Mouse (Mus musculus) heart, embryonic 16.5 days (tissue): ENCODE measurements at regions not wholly inside any gene's neighbourhood (a gene's known extent, or its start where the extent isn't known, plus 50 kb on each side); places are given as distances from the start of the nearest gene placed in this dataset.
A peak's percentile ranks its signal among the peaks of the same experiment; 100 is the strongest.
"Not testable (repeated sequence)": the region's sequence is repeated elsewhere in the genome, so short reads cannot be mapped to it uniquely, and the experiment has no call there.

Source experiments
- ATAC-seq: fragments of 200-750 bp; cut with Nextera tagmentation; replicated peaks from 2 replicates; pipeline ENCODE4 v1.8.0; 2017; ENCODE audit warnings: moderate number of reproducible peaks; ENCODE audit not compliant: insufficient read depth, low FRiP score; ENCODE audit errors: extremely low read depth
- H3K27ac ChIP-seq: fragments of 300-500 bp; sonication (generic); 2 replicates; pipeline ENCODE4 v1.5.1; 2014; ENCODE audit warnings: mild to moderate bottlenecking, low read length, control low read depth, moderate library complexity
- H3K27me3 ChIP-seq: fragments of 300-500 bp; sonication (generic); 2 replicates; pipeline ENCODE4 v1.6.1; 2014; ENCODE audit warnings: low read length, mixed read lengths; ENCODE audit not compliant: control insufficient read depth, insufficient read depth
- H3K36me3 ChIP-seq: fragments of 300-500 bp; sonication (generic); 2 replicates; pipeline ENCODE4 v1.6.1; 2014; ENCODE audit not compliant: control insufficient read depth, insufficient read depth
- H3K4me1 ChIP-seq: fragments of 300-500 bp; sonication (generic); 2 replicates; pipeline ENCODE4 v1.6.1; 2014; ENCODE audit warnings: low read length, mixed read lengths; ENCODE audit not compliant: control insufficient read depth, insufficient read depth
- H3K4me2 ChIP-seq: fragments of 300-500 bp; sonication (generic); 2 replicates; pipeline ENCODE4 v1.6.1; 2014; ENCODE audit warnings: low read depth, mild to moderate bottlenecking, control low read depth, low read length
- H3K4me3 ChIP-seq: fragments of 300-500 bp; sonication (generic); 2 replicates; pipeline ENCODE4 v1.5.1; 2014; ENCODE audit warnings: mild to moderate bottlenecking, control low read depth, low read length
- H3K9ac ChIP-seq: fragments of 300-500 bp; sonication (generic); 2 replicates; pipeline ENCODE4 v1.6.1; 2014; ENCODE audit warnings: low read length, control low read depth
- H3K9me3 ChIP-seq: fragments of 300-500 bp; sonication (generic); replicated peaks from 2 replicates; pipeline ENCODE4 v1.6.1; 2016; ENCODE audit warnings: low read length; ENCODE audit not compliant: control insufficient read depth
- WGBS: fragments of 180-500 bp; shearing (Covaris S2); extraction: QIAGEN DNeasy Blood & Tissue Kit; methylation state at CpG from one replicate; pipeline ENCODE4 v1.1.7; 2014; 5-methylcytosine and 5-hydroxymethylcytosine counted together

DNA sequence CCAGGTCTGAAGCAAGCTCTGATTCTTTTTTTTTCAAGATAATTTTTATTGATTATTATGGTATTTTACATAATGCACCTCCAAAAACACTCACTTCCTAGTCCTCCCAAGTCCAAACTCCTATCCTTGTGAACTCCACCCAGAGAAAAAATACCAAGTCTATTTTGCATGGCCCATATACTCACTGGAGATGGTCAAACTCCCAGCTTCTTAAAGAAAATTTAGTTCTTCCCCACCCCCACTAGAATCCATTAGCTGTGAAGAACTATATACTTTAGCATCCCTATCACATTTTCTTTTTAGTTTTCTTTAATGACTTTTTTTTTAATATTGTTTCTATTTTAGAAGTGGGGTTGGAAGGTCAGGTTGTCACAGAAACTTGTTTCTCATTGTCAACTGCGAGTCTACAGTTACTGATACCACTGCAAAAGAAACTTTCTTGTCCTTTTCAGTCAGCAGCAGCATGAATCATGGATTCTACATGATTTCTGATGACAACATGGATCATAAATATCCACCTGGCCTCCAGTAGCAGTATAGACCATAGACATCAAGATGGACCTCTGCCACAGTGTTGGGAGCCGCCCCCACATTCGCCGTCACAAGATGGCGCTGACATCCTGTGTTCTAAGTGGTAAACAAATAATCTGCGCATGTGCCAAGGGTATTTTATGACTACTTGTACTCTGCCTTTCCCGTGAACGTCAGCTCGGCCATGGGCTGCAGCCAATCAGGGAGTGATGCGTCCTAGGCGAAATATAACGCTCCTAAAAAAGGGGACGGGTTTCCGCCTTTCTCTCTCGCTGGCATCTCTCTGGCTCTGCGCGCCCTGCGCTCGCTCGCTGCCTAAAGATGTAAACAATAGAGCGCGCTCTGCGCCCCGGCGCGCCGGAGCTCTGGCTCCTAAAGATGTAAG is 69.0 kb downstream of the Pgr15l start:
- ATAC-seq, H3K9me3 ChIP-seq: not testable (repeated sequence)
- H3K4me2 ChIP-seq: peak overlapping the region; percentile 34; the same call in 1 of the 2 replicates

DNA sequence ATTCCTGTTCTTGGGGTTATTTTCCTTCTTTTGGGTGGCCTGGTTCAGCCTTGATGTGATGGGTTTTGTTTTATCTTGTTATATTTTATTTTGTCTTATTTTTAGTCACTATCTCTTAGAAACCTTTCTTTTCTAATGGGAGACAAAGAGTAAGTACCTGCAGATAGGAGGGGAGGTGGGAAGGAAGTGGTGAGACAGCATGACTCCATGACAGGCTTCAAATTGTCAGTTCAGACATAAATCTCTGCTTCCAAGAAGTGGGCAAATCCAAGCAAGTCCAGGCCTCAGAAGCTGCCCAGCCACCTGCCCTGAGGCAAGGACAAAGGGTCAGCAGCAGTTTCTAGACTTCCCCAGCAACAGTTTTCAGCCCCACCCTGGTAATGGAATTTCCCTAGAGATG is 69.8 kb downstream of the Pgr15l start:
- Histone ChIP-seq H3K9ac (no peak overlapping the region), H3K36me3 (no peaks in the 10 kb centered on the region), H3K9me3 (no peaks in the 10 kb centered on the region), H3K27me3 (no peaks in the 10 kb centered on the region), H3K4me3 (peak overlapping the region; percentile 30), H3K4me2 (peak overlapping the region; percentile 34), H3K4me1 (no peaks in the 10 kb centered on the region), H3K27ac (no peak overlapping the region)
- ATAC-seq: no peak

More for the DNA sequence above, 69.0 kb downstream of the Pgr15l start:
- not testable (repeated sequence) for H3K36me3 ChIP-seq, H3K27ac ChIP-seq, H3K9ac ChIP-seq, H3K4me1 ChIP-seq, H3K27me3 ChIP-seq
- peak overlapping the region; percentile 30 for H3K4me3 ChIP-seq
- WGBS: 34% methylated on average over 15 of the region's 27 CpGs

DNA sequence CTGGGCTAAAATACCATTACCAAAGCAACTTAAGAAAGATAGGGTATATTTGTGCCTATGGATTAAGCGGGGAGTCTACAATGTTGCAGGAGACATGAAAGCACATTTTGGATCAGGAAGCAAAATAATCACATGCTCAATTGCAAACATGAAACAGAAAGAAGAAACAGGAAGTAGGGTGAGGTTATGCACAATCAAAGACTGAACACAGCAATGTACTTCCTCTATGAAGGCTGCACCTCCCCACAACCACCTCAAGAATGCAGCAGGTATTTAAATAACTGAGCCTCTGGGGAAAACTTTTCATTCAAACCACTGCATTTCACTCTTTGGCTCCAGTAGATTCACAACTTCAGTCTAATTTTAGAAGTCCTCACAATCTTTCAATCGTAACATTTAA is 83.8 kb downstream of the Pgr15l start:
- no peak for ATAC-seq
- no peaks in the 10 kb centered on the region for H3K9me3 ChIP-seq
- H3K9ac ChIP-seq: no peak overlapping the region
- H3K27me3 ChIP-seq: no peaks in the 10 kb centered on the region
- H3K4me1 ChIP-seq: no peaks in the 10 kb centered on the region
- no peak overlapping the region for H3K4me2 ChIP-seq
- WGBS: 73% methylated on average over 2 of the region's 2 CpGs
- H3K36me3 ChIP-seq: no peaks in the 10 kb centered on the region
- H3K4me3 ChIP-seq: no peak overlapping the region
- no peak overlapping the region for H3K27ac ChIP-seq
